Mouse (Mus musculus) cerebellum, adult 2 months (tissue): ENCODE measurements around the gene Slc15a1.

Experiments
- CTCF ChIP-seq: fragments of 200-500 bp; IDR thresholded peaks from 2 replicates; pipeline ENCODE4 v1.5.1; 2011; ENCODE audit warnings: low read depth, mild to moderate bottlenecking, control low read depth, low read length, moderate library complexity, borderline replicate concordance; ENCODE audit not compliant: insufficient read depth
- POLR2A ChIP-seq: fragments of 200-500 bp; IDR thresholded peaks from 2 replicates; pipeline ENCODE4 v1.6.1; 2011; ENCODE audit warnings: low read length, control low read depth, borderline replicate concordance; ENCODE audit not compliant: insufficient read depth

- TF ChIP-seq POLR2A (no peak), CTCF (no peak)
Measured at GRCm38 (mm10) chr14:121553785-121554184, 48.7 kb upstream of the Slc15a1 start.
